Mouse (Mus musculus): Measurements from ENCODE around the gene Sdc1. TPM values are rescaled to one million over a fixed set of nuclear protein-coding genes. Genes with fewer than 3 reads are reported as not detected.

The Sdc1 gene
- polyA plus RNA-seq, 1 experiment from 2014 or later, result 112 TPM

DNA sequence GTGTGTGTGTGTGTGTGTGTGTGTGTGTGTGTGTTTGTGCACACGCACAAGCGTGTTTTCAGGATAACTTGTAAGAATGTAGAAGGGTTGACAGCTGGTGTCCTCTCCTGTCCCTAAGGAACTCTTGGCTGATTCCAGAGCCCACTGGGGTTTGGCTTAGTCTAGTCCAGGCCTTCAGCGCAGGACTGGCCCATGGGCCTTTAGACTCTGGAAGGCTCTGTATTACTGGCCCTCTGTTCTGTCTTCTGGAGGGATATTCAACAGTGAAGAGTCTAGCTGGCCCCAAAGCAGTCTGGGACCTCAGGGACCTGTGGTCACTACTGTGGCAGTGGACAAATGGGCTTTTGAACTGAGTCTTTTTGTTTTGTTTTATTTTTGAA, 32.9 kb downstream of the Sdc1 start:
- H3K9me3 ChIP-seq (ENCODE audit: control insufficient read depth, low read depth, low read length), result no peaks in the 10 kb centered on the region
- 86% methylated on average over 3 of the region's 3 CpGs for WGBS
- H3K27ac ChIP-seq (ENCODE audit: low read length), result no peak overlapping the region
- H3K4me1 ChIP-seq (ENCODE audit: control insufficient read depth, insufficient read depth, low read length), result peaks cover 18% of the 10 kb centered on the region; the same call in 1 of the 2 replicates
- H3K9ac ChIP-seq (replicated peaks; ENCODE audit: low read depth, low read length), result no peak overlapping the region
- H3K36me3 ChIP-seq (ENCODE audit: control insufficient read depth, insufficient read depth, low read length), result no peaks in the 10 kb centered on the region
- no peak for ATAC-seq (ENCODE audit: insufficient number of reproducible peaks, insufficient read depth, low FRiP score, low read depth)
- no peak overlapping the region for H3K4me2 ChIP-seq (replicated peaks; ENCODE audit: low read depth, low read length)
- H3K27me3 ChIP-seq (ENCODE audit: control insufficient read depth, insufficient read depth, low read length), result no peaks in the 10 kb centered on the region
- no peak overlapping the region for H3K4me3 ChIP-seq (ENCODE audit: low read depth, low read length)

DNA sequence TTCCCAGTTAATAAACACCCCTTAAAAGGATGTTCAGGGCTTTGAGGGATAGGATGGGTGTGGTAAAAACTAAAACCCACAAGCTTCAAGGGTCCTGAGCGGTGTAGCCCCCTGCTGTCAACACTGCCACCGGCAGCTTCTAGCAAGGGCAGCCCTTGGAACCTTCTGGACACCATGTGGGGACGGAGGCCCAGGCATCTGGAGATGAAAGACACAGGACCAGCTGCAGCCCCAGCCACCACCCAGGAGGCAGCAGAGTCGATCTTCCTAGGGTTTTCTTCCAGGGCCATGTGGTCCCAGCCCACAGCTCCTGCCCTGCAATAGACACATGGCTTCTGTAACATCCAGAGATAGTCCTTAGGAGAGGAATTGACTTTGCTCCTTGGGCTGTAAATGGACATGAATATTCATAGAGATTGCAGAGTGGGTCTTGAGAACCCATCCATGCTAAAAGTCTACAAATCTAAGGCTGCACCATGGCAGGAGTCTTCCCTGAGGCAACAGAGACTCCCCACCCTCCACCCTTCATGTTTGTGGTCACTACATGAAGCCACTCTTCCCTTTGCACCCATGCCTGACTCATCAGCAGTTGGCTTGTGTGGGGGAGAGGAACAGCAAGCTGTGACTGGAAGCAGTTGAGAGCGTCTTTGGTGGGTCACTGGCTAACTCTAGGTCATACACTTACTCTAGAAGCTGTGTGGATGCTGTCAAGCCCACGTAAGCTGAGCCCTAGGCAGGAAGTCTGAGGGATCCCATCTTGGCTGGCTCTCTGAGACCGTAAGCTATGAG, 34.0 kb downstream of the Sdc1 start:
- Histone ChIP-seq H3K4me1 (ENCODE audit: control insufficient read depth, insufficient read depth, low read length) (peaks cover 14% of the 10 kb centered on the region; the same call in 1 of the 2 replicates), H3K9me3 (ENCODE audit: control insufficient read depth, low read depth, low read length) (no peaks in the 10 kb centered on the region), H3K27ac (ENCODE audit: low read length) (no peak overlapping the region), H3K9ac (replicated peaks; ENCODE audit: low read depth, low read length) (no peak overlapping the region), H3K36me3 (ENCODE audit: control insufficient read depth, insufficient read depth, low read length) (no peaks in the 10 kb centered on the region), H3K4me2 (replicated peaks; ENCODE audit: low read depth, low read length) (no peak overlapping the region), H3K27me3 (ENCODE audit: control insufficient read depth, insufficient read depth, low read length) (no peaks in the 10 kb centered on the region), H3K4me3 (ENCODE audit: low read depth, low read length) (no peak overlapping the region)
- whole genome bisulfite sequencing, result 75% methylated on average over 7 of the region's 7 CpGs
- no peak for ATAC-seq (ENCODE audit: insufficient number of reproducible peaks, insufficient read depth, low FRiP score, low read depth)

DNA sequence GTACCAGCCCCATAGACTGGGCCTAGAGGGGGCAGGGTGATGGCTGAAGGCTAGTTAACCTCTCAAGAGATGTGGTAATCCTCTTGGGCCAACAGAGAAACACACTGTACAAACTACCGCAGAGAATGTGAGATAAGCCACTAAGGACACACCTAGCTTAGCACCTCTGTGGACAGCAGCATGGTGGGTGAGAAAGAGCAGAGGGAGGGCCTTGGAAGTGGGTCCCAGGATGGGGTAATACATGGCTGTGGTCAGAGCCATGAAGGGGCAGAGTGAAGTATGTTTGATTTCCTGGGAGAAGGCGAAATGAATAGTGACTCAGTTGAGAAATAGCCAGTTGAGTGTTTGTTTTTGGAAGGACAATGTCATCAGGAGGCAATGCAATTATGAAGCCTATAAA, 38.0 kb downstream of the Sdc1 start:
- no peak for ATAC-seq (ENCODE audit: insufficient number of reproducible peaks, insufficient read depth, low FRiP score, low read depth)
- Histone ChIP-seq H3K4me1 (ENCODE audit: control insufficient read depth, insufficient read depth, low read length) (peaks cover 9% of the 10 kb centered on the region; the same call in 1 of the 2 replicates), H3K9me3 (ENCODE audit: control insufficient read depth, low read depth, low read length) (no peaks in the 10 kb centered on the region), H3K27me3 (ENCODE audit: control insufficient read depth, insufficient read depth, low read length) (no peaks in the 10 kb centered on the region), H3K4me2 (replicated peaks; ENCODE audit: low read depth, low read length) (no peak overlapping the region), H3K9ac (replicated peaks; ENCODE audit: low read depth, low read length) (no peak overlapping the region), H3K4me3 (ENCODE audit: low read depth, low read length) (no peak overlapping the region), H3K36me3 (ENCODE audit: control insufficient read depth, insufficient read depth, low read length) (no peaks in the 10 kb centered on the region), H3K27ac (ENCODE audit: low read length) (no peak overlapping the region)
- 74% methylated on average over 2 of the region's 2 CpGs for WGBS

DNA sequence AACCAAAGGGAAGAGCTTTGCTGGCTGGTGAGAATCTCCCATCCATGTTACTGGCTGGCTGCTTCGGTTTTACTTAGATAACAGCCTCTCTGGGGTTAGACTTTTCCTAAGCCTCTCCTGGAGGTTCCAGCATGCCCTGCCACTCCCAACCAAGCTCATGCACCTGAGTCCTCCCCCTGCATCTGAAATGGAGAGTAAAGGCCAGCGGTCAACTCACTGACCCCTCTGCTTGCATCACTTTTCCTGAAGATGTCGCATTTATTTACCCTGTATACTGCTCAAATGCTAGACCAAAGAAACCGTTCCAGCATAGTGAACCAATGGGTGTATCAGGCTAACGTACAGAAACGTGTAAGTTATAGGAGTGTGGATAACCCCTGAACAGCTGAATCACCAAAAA, 38.5 kb downstream of the Sdc1 start:
- Histone ChIP-seq H3K9me3 (ENCODE audit: control insufficient read depth, low read depth, low read length) (no peaks in the 10 kb centered on the region), H3K4me3 (ENCODE audit: low read depth, low read length) (no peak overlapping the region), H3K27ac (ENCODE audit: low read length) (no peak overlapping the region), H3K36me3 (ENCODE audit: control insufficient read depth, insufficient read depth, low read length) (no peaks in the 10 kb centered on the region), H3K9ac (replicated peaks; ENCODE audit: low read depth, low read length) (no peak overlapping the region), H3K4me1 (ENCODE audit: control insufficient read depth, insufficient read depth, low read length) (peaks cover 9% of the 10 kb centered on the region; the same call in 1 of the 2 replicates), H3K27me3 (ENCODE audit: control insufficient read depth, insufficient read depth, low read length) (no peaks in the 10 kb centered on the region), H3K4me2 (replicated peaks; ENCODE audit: low read depth, low read length) (no peak overlapping the region)
- WGBS, result 86% methylated on average over 6 of the region's 6 CpGs
- ATAC-seq (ENCODE audit: insufficient number of reproducible peaks, insufficient read depth, low FRiP score, low read depth), result no peak

DNA sequence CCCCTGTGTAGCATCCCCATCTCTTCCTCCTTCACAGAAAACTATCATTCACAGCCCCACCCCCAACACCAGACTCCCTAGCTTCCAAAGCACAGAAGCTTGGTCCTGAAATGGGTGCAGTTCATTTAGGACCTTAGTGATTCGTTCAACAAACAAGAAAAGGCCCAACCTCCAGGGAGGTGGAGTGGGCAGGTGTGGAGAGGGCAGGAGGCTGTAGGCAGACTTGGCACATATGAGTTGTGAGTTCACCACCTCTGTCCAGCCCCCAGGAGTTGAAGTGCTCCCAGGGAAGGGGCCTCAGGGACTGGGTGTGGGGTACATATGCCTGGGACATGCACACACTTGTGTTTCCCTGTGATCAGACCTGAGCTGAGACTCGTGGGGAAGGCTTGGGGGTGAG, 39.8 kb downstream of the Sdc1 start:
- 52% methylated on average over 2 of the region's 2 CpGs for WGBS

DNA sequence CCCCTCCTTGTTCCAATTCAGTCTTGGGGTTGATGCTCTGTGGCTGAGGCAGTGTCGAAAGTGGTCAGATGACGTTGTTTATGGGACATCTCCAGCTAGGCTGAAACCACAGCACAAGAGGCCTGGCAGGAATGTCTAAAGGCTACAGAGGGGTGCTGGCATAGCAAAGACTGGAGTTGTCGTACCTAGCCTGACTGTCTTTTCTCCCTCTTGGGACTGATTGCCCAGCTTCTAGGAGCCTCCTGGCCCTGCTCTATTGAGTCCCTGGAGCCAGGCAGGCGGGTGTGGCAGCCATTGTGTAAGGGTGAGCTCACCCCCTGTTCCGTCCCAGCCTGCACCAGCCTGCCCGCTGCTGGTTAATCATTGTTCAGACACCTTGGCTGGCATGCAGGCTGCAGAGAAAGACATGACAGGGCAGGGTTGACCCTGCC, 40.3 kb downstream of the Sdc1 start:
- no peak overlapping the region for H3K4me2 ChIP-seq (replicated peaks; ENCODE audit: low read depth, low read length)
- H3K27me3 ChIP-seq (ENCODE audit: control insufficient read depth, insufficient read depth, low read length), result no peaks in the 10 kb centered on the region
- WGBS, result 54% methylated on average over 6 of the region's 6 CpGs
- no peak overlapping the region for H3K4me3 ChIP-seq (ENCODE audit: low read depth, low read length)
- H3K4me1 ChIP-seq (ENCODE audit: control insufficient read depth, insufficient read depth, low read length), result peaks cover 9% of the 10 kb centered on the region; the same call in 1 of the 2 replicates
- no peak overlapping the region for H3K9ac ChIP-seq (replicated peaks; ENCODE audit: low read depth, low read length)
- H3K36me3 ChIP-seq (ENCODE audit: control insufficient read depth, insufficient read depth, low read length), result no peaks in the 10 kb centered on the region
- peak overlapping the region; percentile 85 for H3K27ac ChIP-seq (ENCODE audit: low read length)
- peak; percentile 91 for ATAC-seq (ENCODE audit: insufficient number of reproducible peaks, insufficient read depth, low FRiP score, low read depth)
- H3K9me3 ChIP-seq (ENCODE audit: control insufficient read depth, low read depth, low read length), result no peaks in the 10 kb centered on the region

More for the DNA sequence above, 39.8 kb downstream of the Sdc1 start:
- H3K4me1 ChIP-seq (ENCODE audit: control insufficient read depth, insufficient read depth, low read length), result peaks cover 9% of the 10 kb centered on the region; the same call in 1 of the 2 replicates
- H3K4me3 ChIP-seq (ENCODE audit: low read depth, low read length), result no peak overlapping the region
- peak overlapping the region; percentile 85 for H3K27ac ChIP-seq (ENCODE audit: low read length)
- ATAC-seq (ENCODE audit: insufficient number of reproducible peaks, insufficient read depth, low FRiP score, low read depth), result peak; percentile 25; the same call in 1 of the 2 replicates
- H3K27me3 ChIP-seq (ENCODE audit: control insufficient read depth, insufficient read depth, low read length), result no peaks in the 10 kb centered on the region
- H3K9ac ChIP-seq (replicated peaks; ENCODE audit: low read depth, low read length), result no peak overlapping the region
- H3K4me2 ChIP-seq (replicated peaks; ENCODE audit: low read depth, low read length), result no peak overlapping the region
- H3K9me3 ChIP-seq (ENCODE audit: control insufficient read depth, low read depth, low read length), result no peaks in the 10 kb centered on the region
- no peaks in the 10 kb centered on the region for H3K36me3 ChIP-seq (ENCODE audit: control insufficient read depth, insufficient read depth, low read length)

DNA sequence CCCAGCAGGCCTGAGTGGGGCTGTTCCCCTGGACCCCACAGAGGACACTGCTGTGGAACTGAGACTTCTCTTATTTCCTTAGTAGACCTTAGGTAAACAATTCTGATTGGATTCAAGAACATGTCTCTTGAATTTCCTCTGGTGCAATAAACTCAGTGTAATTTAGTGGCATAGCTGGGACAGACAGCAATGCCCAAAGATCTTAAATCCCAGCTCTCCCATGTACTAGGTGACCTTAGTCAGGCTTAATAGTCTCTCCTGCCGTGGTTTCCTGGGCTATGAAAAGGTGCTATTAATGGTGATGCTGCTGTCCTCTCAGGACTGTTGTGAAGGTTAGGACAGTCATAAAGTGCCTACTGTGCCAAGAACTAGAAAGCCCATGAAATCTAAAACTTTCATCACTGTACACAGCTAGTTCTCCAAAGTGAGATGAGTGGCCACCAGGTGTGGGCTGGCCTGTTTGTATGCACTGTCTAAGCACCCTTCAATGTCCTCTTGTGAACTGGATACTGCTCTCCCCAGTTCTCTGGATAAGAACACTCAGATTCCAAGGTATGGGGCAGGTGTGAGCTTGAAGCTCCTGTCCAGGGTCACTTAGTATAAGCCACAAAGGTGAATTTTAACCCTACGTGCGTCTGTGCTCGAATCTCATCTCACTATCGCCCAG, 40.9 kb downstream of the Sdc1 start:
- 67% methylated on average over 5 of the region's 5 CpGs for WGBS
- Histone ChIP-seq H3K27ac (ENCODE audit: low read length) (peak overlapping the region; percentile 85; the same call in 1 of the 2 replicates), H3K4me1 (ENCODE audit: control insufficient read depth, insufficient read depth, low read length) (peaks cover 9% of the 10 kb centered on the region; the same call in 1 of the 2 replicates), H3K9me3 (ENCODE audit: control insufficient read depth, low read depth, low read length) (no peaks in the 10 kb centered on the region), H3K27me3 (ENCODE audit: control insufficient read depth, insufficient read depth, low read length) (no peaks in the 10 kb centered on the region), H3K4me2 (replicated peaks; ENCODE audit: low read depth, low read length) (no peak overlapping the region), H3K9ac (replicated peaks; ENCODE audit: low read depth, low read length) (no peak overlapping the region), H3K36me3 (ENCODE audit: control insufficient read depth, insufficient read depth, low read length) (no peaks in the 10 kb centered on the region), H3K4me3 (ENCODE audit: low read depth, low read length) (no peak overlapping the region)
- ATAC-seq (ENCODE audit: insufficient number of reproducible peaks, insufficient read depth, low FRiP score, low read depth), result no peak

DNA sequence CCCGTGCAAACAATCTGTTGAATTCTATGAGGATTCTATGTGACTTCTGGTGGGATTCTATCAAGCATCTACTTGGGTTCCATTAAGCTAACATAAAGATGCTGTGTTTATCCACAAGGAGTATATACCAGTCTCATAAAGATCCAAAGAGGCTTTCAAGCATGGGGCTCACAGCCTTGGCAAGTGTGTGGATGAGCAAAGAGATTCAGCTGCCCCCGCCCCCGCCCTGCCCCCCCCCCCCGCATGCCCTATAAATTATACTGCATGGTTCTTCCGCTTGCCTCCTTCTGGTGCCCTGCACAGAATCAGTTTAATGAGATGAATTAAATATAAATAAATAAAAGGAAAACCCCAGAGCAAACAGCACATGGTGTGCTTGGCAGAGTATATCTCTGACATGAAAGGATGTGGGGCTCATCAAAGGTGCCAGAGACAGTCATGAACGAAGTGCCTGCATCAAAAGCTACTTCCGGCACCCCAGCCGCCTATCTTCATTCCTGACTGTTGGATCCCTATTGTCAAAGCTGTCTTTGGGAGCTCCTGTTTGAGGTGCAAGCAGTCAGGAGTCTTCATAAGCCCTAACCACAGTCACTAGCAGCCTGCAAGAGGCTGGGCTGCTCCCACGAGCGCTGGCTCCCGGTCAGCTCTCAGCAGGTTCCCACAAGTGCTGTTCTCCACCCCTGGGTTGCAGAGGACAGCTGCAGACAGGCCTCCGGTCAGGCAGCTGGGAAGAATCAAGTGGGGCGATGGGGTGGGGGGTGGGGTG, 46.5 kb downstream of the Sdc1 start:
- Histone ChIP-seq H3K27me3 (ENCODE audit: control insufficient read depth, insufficient read depth, low read length) (no peaks in the 10 kb centered on the region), H3K36me3 (ENCODE audit: control insufficient read depth, insufficient read depth, low read length) (no peaks in the 10 kb centered on the region), H3K4me2 (replicated peaks; ENCODE audit: low read depth, low read length) (peak overlapping the region; percentile 13; the same call in 1 of the 2 replicates), H3K27ac (ENCODE audit: low read length) (peak overlapping the region; percentile 49; the same call in 1 of the 2 replicates), H3K9ac (replicated peaks; ENCODE audit: low read depth, low read length) (no peak overlapping the region), H3K9me3 (ENCODE audit: control insufficient read depth, low read depth, low read length) (no peaks in the 10 kb centered on the region), H3K4me3 (ENCODE audit: low read depth, low read length) (no peak overlapping the region), H3K4me1 (ENCODE audit: control insufficient read depth, insufficient read depth, low read length) (peaks cover 14% of the 10 kb centered on the region)
- peak; percentile 85; the same call in 1 of the 2 replicates for ATAC-seq (ENCODE audit: insufficient number of reproducible peaks, insufficient read depth, low FRiP score, low read depth)
- WGBS, result 20% methylated on average over 13 of the region's 13 CpGs

Data from stomach, embryonic 14.5 days (tissue).